Mouse (Mus musculus) layer of hippocampus, adult 11-12 months (tissue): ENCODE measurements around the gene Med13l.

Source experiments
- DNase-seq: peaks from one replicate; pipeline ENCODE4 v3.0.0; 2022; ENCODE audit warnings: low spot score

The Med13l gene

GRCm38 (mm10) chr5:118789776-118790175 is 229.3 kb downstream of the Med13l start:
- no peak for DNase-seq

GRCm38 (mm10) chr5:118797811-118798210 is 237.3 kb downstream of the Med13l start:
- no peak for DNase-seq

GRCm38 (mm10) chr5:118801592-118801991 is 241.1 kb downstream of the Med13l start:
- no peak for DNase-seq

DNA sequence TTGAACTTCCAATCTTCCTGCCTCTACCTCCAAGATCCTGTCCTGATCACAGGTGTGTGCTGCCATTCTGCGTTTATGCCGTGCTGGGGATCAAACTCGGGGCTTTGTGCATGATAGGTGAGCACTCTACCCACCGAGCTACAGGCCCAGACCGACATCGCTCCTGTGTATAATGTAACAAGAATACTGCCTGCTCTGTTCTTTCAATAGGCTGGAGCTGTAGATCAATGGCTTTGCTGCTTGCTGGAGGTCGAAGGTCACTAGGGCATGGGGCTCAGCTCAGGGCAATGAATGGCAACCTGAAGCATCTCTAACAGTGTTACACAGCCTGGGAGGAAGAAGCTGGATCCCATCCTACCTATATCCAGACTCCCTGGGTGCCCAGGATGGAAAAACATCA is 241.6 kb downstream of the Med13l start:
- DNase-seq: no peak

- no peak for DNase-seq
These were observed 248.5 kb downstream of the Med13l start for GRCm38 (mm10) chr5:118808946-118809345.

GRCm38 (mm10) chr5:118809588-118809987 is 249.1 kb downstream of the Med13l start:
- no peak for DNase-seq

DNA sequence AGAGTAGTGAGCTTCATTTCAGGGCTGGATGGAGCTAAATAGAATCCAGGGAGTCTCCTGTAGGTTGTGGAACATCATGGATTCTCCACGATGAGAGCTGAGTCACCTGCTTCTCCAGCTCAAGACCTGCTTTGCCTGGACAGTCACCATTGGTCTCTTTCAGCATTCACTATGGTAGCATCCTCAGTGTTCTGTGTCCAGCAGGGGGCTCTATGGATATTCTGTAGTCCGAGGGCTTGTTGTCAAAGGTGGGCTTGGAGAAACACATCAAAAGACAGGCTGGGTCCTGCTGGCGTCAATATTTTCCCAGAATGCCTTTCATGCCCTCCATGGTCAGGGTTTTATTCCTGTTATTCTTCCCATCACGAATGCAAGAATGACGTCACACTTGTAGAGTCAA is 251.2 kb downstream of the Med13l start:
- DNase-seq: no peak

DNA sequence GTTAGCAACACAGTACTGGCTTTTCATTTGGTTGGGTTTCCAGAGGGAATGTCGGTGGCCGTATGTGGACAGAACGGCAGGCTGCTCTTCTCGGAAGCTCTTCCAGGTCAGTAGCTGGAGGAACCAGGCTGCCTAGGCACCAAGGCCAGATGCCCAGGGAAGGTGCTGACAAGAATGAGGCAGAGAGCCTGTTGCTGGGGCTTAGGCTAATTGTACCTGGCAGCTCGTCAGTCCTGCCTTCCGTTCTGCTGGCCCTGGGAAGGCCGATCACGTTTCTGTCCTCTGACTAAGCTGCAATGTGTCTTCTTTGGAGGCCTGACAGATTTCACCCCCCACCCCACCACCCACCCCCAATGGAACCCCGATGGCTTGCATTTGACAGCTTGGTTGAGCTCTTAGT is 251.9 kb downstream of the Med13l start:
- no peak for DNase-seq

GRCm38 (mm10) chr5:118812947-118813401 is 252.5 kb downstream of the Med13l start:
- no peak for DNase-seq

DNA sequence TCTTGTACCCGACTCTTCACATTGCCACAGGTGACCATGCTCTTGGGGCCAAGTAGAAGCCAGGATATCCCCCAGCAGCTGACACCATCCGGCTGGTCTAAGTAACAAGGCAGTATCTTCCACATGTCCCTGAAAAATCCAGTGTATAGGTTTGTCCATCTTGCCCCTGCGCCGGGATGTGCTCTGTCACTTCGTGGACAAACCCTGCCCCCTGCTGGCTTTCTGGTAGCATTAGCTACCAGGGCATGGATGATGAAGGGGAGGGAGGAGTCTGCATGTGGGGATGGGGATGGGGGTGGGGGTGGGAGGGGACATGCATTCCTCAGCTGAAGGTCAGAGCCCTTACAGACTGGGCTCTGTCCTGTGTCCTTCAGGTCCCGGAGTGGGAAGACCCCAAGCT is 253.6 kb downstream of the Med13l start:
- no peak for DNase-seq
